Mouse (Mus musculus): ENCODE measurements around the gene Prdx2. TPM values are rescaled to one million over a fixed set of nuclear protein-coding genes. Genes with fewer than 3 reads are reported as not detected.
A peak's percentile ranks its signal among the peaks of the same experiment; 100 is the strongest.

Prdx2 gene
- 1,603 and 1,658 TPM in 2 replicates for polyA plus RNA-seq (2015; fragmentation: Nextera tagmentation; extraction: Ambion mirVana)

DNA sequence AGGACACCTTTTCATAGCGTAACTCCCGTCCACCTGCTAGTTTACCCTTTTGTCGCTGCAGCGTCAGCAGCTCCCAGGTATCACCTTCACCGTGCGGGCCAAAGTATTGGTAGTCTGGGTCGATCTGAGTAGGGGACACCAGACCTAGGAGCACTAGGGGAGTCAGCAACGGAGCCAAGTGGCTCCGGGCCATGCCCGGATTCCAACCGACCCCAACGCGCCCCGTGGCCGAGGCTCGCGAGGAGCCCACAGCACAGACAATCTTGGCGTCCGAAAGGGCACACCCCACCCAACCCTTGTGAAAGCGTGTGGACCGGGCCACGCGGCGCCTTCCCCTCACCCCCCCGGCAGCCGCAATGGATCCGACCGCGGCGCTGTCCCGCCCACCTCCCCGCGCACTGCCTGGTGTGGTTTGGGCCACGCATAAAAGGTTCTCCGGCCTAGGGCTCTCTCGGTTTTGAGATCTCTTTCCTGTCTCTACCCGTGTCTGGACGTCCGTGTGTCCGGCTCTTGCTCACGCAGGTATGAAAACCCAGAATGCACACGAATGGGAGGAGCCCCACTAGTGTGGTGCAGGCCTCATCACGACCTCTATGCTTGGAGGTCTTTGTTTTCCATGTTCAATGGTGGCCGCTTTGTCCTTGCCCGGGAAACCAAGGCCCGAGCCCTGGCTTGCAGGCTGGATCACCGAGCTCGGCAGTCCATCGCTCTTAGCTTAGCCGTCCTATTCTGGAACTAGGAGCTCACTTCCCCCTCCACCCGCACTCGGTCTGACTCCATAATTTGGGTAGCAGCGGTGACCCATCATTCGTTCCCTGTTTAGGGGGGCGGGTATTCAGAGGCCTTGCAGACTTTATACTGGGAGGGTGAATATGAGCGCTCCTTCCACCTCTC lies at the start of gene Prdx2, which contains the start of the genes Gm49661 and Rnaseh2a:
Gene Prdx2 (plus strand): TSS at position 347 of the 894 bp plus-strand sequence.
Gene Gm49661 (minus strand): TSS at position 193 of the 894 bp plus-strand sequence.
Gene Rnaseh2a (minus strand): TSS at position 527 of the 894 bp plus-strand sequence.
- Histone ChIP-seq H3K4me2 (replicated peaks) (peak within 1 kb of the TSS; percentile 88), H3K4me3 (replicated peaks) (peak within 1 kb of the TSS; percentile 77), H3K4me1 (replicated peaks) (peaks cover 56% of the 10 kb centered on the region), H3K9ac (replicated peaks) (peak within 1 kb of the TSS; percentile 96), H3K9me3 (no peaks in the 10 kb centered on the region), H3K27me3 (no peaks in the 10 kb centered on the region), H3K27ac (peak within 1 kb of the TSS; percentile 85), H3K36me3 (peaks cover 36% of the 10 kb centered on the region)
- WGBS: under 1% methylated on average over 56 of the region's 56 CpGs
- peak; percentile 75 for ATAC-seq

DNA sequence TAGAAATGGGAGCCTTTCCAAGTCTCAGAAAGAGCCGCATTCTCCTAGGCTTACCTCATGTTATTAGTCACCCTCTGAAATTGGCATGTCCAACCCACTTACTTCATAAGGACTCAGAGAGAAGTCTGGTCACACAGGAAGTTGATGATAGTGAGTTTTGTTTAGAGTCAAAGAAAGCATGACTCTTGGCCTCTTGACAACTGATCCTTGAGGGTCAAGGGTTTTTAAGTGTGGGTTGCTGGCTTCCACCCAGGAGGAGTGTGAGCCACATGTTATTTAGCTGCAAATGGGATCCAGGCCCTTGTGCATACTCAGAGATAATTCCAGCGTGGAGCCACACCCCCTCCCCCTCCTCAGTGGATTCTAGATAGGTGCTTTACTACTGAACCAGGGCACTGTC lies 47.8 kb upstream of the Prdx2 start:
- no peak overlapping the region for H3K4me3 ChIP-seq (replicated peaks)
- H3K27me3 ChIP-seq: peaks cover 40% of the 10 kb centered on the region
- no peaks in the 10 kb centered on the region for H3K9me3 ChIP-seq
- 87% methylated on average over 2 of the region's 2 CpGs for WGBS
- no peaks in the 10 kb centered on the region; the same call in 1 of the 2 replicates for H3K4me1 ChIP-seq (replicated peaks)
- H3K36me3 ChIP-seq: peaks cover 93% of the 10 kb centered on the region
- ATAC-seq: no peak
- no peak overlapping the region for H3K4me2 ChIP-seq (replicated peaks)
- no peak overlapping the region for H3K9ac ChIP-seq (replicated peaks)
- no peak overlapping the region for H3K27ac ChIP-seq

DNA sequence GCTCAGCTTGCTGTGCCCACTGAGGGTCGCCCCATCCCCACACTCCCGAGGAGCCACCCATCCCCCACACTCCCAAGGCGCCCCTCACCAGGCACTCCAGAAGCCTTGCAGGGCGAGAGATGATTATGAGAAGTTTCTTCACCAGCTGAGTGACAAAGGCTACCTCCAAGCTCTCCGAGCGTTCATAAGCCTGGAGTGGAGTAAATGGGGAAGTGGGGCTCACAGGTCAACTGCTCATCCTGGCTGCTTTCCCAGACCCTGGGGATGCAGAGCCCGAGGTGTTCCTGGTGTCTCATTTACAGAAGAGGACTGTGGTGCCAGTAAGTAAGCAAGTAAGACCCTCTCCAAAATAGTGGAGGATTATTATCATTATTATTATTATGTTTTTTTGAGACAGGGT lies 43.8 kb upstream of the Prdx2 start:
- H3K9me3 ChIP-seq: no peaks in the 10 kb centered on the region
- H3K4me1 ChIP-seq (replicated peaks): peaks cover 14% of the 10 kb centered on the region
- peaks cover 77% of the 10 kb centered on the region for H3K36me3 ChIP-seq
- peaks cover 32% of the 10 kb centered on the region for H3K27me3 ChIP-seq
- H3K4me2 ChIP-seq (replicated peaks): no peak overlapping the region
- ATAC-seq: no peak
- H3K27ac ChIP-seq: no peak overlapping the region
- WGBS: 75% methylated on average over 7 of the region's 7 CpGs
- H3K9ac ChIP-seq (replicated peaks): no peak overlapping the region
- H3K4me3 ChIP-seq (replicated peaks): no peak overlapping the region

GRCm38 (mm10) chr8:84927513-84927912 lies 41.9 kb upstream of the Prdx2 start:
- H3K36me3 ChIP-seq: peaks cover 74% of the 10 kb centered on the region
- H3K4me1 ChIP-seq (replicated peaks): peaks cover 14% of the 10 kb centered on the region
- no peak overlapping the region for H3K27ac ChIP-seq
- H3K4me2 ChIP-seq (replicated peaks): no peak overlapping the region
- ATAC-seq: no peak
- H3K4me3 ChIP-seq (replicated peaks): no peak overlapping the region
- no peaks in the 10 kb centered on the region for H3K9me3 ChIP-seq
- WGBS: 83% methylated on average over 1 of the region's 1 CpGs
- H3K9ac ChIP-seq (replicated peaks): no peak overlapping the region
- H3K27me3 ChIP-seq: peaks cover 34% of the 10 kb centered on the region

DNA sequence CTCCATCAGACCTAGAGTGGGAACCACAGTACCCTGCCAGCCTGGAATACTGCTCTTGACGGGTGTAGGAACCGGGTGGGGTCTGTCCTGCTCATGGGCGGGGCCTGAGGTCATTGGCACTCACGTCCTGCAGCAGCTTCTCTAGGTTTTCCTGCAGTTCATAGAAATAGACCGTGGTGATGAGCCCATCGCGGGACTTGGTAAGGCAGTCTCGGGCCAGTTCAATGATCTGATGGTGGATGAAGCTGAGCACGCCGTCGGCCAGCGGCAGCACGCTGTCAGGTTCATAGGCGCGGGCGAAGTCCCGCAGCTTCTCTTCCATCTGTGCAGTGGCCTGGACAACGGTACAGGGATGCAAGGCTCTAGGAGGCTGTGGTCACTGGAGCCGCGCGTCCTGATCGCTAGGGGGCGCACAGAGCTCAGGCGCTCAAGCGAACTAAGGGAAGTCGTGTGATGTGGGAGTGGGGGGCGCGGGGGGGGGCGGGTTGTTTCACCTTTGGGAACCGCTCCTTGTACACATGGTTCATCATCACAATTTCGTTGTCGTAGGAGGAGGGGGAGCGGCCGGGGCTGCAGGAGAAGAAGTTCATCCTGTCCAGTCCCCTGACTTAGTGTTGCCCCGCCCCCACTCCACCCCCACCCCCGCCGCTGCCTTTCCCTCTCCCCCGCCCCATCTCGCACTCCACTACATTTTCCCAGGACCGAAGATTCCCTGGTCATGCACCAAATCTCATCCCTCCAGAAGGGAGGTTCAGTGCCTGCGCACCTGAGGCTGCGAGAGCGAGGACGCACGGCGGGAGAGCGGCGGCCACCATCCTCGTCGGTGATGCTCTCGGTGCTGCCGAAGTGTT lies 40.7 kb upstream of the Prdx2 start:
- 2% methylated on average over 47 of the region's 52 CpGs for WGBS
- H3K4me3 ChIP-seq (replicated peaks): peak overlapping the region; percentile 32
- H3K9me3 ChIP-seq: no peaks in the 10 kb centered on the region
- H3K27ac ChIP-seq: no peak overlapping the region
- ATAC-seq: peak; percentile 85
- H3K4me1 ChIP-seq (replicated peaks): peaks cover 16% of the 10 kb centered on the region
- peaks cover 71% of the 10 kb centered on the region for H3K36me3 ChIP-seq
- H3K9ac ChIP-seq (replicated peaks): peak overlapping the region; percentile 53; the same call in 1 of the 2 replicates
- H3K27me3 ChIP-seq: peaks cover 34% of the 10 kb centered on the region
- H3K4me2 ChIP-seq (replicated peaks): peak overlapping the region; percentile 58

DNA sequence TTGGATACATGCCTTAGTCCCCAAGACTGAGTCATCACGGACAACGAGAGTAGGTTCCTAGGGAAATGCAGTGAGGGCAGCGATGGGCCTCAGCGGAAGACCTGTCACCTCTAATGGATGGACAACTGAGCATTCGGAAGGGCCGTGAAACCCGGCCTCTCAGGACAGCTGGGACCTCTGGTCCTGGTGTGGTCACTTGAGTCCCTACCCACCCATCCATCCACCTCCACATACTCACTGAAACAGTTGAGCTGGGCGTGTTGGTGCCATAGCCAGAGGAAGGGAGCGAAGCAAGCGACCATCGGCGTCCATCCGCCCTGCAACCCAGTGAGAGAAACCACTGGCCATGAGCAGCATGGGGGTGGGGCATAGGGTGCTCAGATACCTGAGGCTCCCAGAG lies 38.8 kb upstream of the Prdx2 start:
- H3K27me3 ChIP-seq: peaks cover 41% of the 10 kb centered on the region
- H3K4me1 ChIP-seq (replicated peaks): peaks cover 35% of the 10 kb centered on the region
- peaks cover 56% of the 10 kb centered on the region for H3K36me3 ChIP-seq
- no peak overlapping the region for H3K4me3 ChIP-seq (replicated peaks)
- no peak overlapping the region for H3K4me2 ChIP-seq (replicated peaks)
- no peak for ATAC-seq
- no peak overlapping the region for H3K9ac ChIP-seq (replicated peaks)
- H3K27ac ChIP-seq: no peak overlapping the region
- H3K9me3 ChIP-seq: no peaks in the 10 kb centered on the region
- WGBS: 93% methylated on average over 13 of the region's 13 CpGs

GRCm38 (mm10) chr8:84933767-84934559 lies 35.4 kb upstream of the Prdx2 start:
- Histone ChIP-seq H3K4me2 (replicated peaks) (peak overlapping the region; percentile 73), H3K27me3 (peaks cover 44% of the 10 kb centered on the region), H3K4me3 (replicated peaks) (peak overlapping the region; percentile 89), H3K27ac (peak overlapping the region; percentile 97; the same call in 1 of the 2 replicates), H3K36me3 (peaks cover 32% of the 10 kb centered on the region), H3K4me1 (replicated peaks) (peaks cover 44% of the 10 kb centered on the region), H3K9me3 (no peaks in the 10 kb centered on the region), H3K9ac (replicated peaks) (no peak overlapping the region; the same call in 1 of the 2 replicates)
- ATAC-seq: no peak
- WGBS: 83% methylated on average over 16 of the region's 16 CpGs

DNA sequence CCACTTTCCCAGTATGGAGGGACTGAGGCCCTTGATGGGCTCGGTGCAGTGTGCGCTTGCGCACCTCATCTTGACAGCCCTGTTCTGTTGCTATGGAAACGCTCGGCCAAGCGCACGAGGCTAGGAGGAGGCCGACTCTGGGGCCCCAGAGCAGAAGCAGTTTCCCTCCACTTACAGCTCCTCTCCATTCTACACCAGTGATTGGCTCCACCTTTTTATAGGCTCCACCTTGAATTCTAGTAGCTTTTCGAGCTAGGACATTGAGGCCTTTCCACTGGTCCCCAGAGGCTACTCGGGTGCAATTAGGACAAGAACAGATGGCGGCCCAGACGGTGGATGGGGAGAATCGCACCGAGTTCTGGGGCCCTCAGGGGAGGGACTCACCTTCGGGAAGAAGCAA lies 34.5 kb upstream of the Prdx2 start:
- Histone ChIP-seq H3K9me3 (no peaks in the 10 kb centered on the region), H3K4me2 (replicated peaks) (peak overlapping the region; percentile 73), H3K4me3 (replicated peaks) (peak overlapping the region; percentile 89), H3K27ac (peak overlapping the region; percentile 97), H3K27me3 (peaks cover 37% of the 10 kb centered on the region), H3K9ac (replicated peaks) (peak overlapping the region; percentile 98), H3K4me1 (replicated peaks) (peaks cover 38% of the 10 kb centered on the region), H3K36me3 (peaks cover 32% of the 10 kb centered on the region)
- WGBS: 1% methylated on average over 15 of the region's 15 CpGs
- peak; percentile 82 for ATAC-seq

- ATAC-seq: peak; percentile 21
- WGBS: 4% methylated on average over 14 of the region's 14 CpGs
- H3K36me3 ChIP-seq: peaks cover 26% of the 10 kb centered on the region
- H3K9me3 ChIP-seq: no peaks in the 10 kb centered on the region
- H3K9ac ChIP-seq (replicated peaks): peak overlapping the region; percentile 98
- peaks cover 38% of the 10 kb centered on the region for H3K4me1 ChIP-seq (replicated peaks)
- peak overlapping the region; percentile 97 for H3K27ac ChIP-seq
- peaks cover 31% of the 10 kb centered on the region for H3K27me3 ChIP-seq
- peak overlapping the region; percentile 73 for H3K4me2 ChIP-seq (replicated peaks)
- H3K4me3 ChIP-seq (replicated peaks): peak overlapping the region; percentile 89
Observed at GRCm38 (mm10) chr8:84935489-84935888, 33.9 kb upstream of the Prdx2 start.

DNA sequence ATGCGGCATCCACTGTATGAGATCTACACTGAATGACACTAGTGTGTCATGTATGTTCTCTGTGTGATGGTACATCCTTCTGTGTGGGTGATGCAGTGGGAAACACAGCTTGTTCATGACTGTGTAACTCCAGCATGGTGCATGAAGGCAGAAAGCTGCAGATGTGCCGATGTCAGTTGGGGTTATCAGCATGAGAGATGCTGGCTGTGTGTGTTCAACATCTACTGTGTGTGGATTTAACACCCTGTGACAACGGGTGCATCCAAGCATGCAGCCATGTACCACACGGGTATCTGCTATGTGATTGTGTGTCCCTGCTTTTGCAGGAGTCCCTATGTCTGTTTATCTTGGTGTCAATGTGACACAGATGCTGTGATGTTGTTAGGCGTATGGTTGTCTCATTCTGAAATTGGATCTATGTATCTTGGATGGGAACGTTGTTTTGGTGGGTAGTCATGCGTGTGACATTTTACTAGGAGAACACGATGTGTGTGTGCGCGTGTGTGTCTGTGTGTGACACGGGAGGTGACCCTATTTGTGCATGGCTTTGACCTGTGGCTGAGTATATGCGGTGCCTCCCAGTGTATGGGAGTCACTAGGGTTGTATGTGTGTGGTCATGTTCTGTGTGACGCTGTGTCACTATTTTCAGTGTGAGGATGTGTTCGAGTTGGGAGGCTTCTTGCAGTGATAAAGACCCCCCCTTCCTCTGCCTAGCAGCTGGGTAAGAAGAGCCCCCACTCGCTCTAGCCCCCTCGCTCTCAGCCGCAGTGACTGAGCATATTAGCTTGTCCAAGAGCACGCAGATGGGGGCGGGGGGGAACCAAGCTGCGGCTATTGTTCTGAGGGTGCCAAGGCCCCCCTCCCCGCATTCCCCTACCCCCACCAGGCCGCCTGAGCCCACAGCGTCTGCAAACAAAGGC lies 33.1 kb upstream of the Prdx2 start:
- peak overlapping the region; percentile 73 for H3K4me2 ChIP-seq (replicated peaks)
- peak; percentile 59 for ATAC-seq
- peak overlapping the region; percentile 89 for H3K4me3 ChIP-seq (replicated peaks)
- H3K4me1 ChIP-seq (replicated peaks): peaks cover 38% of the 10 kb centered on the region
- 14% methylated on average over 23 of the region's 23 CpGs for WGBS
- peaks cover 26% of the 10 kb centered on the region for H3K27me3 ChIP-seq
- peak overlapping the region; percentile 97 for H3K27ac ChIP-seq
- H3K36me3 ChIP-seq: peaks cover 21% of the 10 kb centered on the region
- H3K9ac ChIP-seq (replicated peaks): peak overlapping the region; percentile 98
- no peaks in the 10 kb centered on the region for H3K9me3 ChIP-seq

Measured in midbrain, embryonic 13.5 days (tissue).